Mouse (Mus musculus) right cerebral cortex, postnatal 4 days (tissue): ENCODE results near the gene Gm21972.
A peak's percentile ranks its signal among the peaks of the same experiment; 100 is the strongest.

Experiments used
- DNase-seq: peaks from one replicate; pipeline ENCODE4 v3.0.0-alpha.2; 2022

The Gm21972 gene

GRCm38 (mm10) chr1:86174602-86175001 is 41.2 kb downstream of the Gm21972 start:
- no peak for DNase-seq

GRCm38 (mm10) chr1:86176066-86176465 is 42.6 kb downstream of the Gm21972 start:
- no peak for DNase-seq

DNA sequence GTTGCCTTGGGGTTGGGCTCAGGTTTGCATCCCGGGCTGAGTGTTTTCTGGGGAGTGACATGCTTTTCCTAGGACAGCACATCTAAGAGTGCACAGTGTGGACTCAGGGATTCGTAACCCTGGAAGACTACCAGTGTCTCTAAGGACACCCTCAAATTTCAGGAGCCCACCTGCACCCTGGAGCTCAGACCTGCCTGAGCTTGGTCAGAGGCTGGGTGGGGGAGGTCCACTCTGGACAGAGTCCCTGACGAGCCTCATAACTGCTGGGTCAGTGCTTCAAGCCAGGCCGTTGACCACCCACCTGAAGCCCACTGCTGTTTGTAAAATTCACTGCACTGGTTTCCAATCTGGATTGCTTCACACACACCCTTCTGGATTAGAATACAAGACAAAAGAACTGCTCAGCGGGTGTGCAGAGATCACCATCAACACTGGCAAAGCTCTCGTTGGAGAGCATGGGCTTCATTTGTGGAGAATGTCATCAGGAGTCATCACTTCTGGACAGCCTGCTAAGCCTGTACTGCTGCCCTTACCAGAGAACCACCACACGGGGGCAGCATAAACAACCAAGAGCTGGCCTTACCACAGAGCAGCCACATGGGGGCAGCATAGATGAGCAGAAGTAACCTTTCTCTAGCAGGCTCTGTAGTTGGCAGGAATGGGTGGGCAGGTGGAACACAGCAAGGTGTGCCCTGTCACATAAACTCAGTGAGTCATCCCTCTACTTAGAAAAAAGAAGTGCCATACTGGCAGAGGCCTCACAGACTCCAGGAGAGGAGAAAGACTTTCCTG is 45.2 kb downstream of the Gm21972 start:
- peak; percentile 86 for DNase-seq

DNA sequence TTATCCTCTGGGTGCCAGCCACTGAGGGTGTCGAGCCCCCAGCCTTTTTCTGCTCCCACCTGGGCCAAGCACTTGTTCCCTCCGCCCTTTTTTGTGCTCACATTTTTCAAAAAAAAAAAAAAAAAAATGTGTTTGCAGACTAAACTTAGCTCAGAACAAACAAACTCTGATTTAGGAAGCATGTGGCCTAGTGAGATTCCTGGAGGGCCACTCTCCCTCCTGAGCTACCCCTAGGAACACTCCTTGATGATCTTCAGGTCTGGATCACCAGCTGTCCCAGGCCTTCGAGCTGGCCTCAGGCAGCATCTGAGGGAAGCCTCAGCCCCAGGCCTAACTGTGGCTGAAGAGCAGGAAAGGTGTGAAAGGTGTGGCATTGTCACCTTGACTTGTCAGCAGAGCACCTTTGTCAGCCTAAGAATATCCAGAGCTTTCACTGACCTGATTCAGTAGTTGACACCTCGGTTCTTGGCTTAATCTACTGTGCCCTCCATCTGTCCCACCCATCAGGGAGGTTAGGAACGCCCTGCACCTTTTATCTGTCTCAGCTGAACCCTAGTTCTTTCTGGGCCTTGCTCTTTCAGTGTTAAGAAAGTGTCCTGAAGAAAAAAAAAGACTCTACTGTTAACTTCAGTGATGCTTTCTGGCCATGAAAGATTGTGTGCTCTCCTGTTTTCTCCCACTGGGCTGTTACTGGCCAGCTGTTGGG is 48.7 kb downstream of the Gm21972 start:
- DNase-seq, result no peak

DNA sequence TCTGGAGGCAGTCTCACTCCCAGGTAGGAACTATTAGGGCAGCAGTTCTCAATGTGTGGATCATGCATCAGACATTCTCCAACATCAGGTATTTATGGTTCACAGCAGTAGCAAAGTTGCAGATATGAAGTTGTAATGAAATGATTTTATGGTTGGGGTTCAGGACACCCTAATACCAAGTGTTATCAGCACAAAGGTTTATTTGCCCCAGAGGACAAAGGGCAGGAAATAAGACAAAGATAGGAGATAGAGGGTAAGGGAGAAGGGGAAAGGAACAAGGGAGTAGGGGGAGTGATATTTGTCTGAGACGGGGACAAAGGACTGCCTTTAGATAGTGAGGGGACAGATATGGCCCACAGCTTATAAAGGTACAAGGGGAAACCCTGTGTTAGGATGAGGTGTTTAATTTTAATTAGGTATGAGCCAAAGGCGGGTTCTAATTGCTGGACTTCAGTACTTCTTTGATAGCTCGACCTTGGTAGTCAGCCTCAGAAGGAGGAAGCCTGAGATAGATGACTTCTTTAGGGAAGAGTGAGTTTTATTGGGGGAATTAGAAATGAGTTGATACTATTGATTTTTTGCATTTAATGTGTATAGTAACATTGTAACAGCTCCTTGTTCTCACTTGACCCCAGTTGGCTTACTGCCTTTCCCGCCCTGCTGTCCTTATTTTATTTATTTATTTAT is 50.3 kb downstream of the Gm21972 start:
- DNase-seq, result no peak

DNA sequence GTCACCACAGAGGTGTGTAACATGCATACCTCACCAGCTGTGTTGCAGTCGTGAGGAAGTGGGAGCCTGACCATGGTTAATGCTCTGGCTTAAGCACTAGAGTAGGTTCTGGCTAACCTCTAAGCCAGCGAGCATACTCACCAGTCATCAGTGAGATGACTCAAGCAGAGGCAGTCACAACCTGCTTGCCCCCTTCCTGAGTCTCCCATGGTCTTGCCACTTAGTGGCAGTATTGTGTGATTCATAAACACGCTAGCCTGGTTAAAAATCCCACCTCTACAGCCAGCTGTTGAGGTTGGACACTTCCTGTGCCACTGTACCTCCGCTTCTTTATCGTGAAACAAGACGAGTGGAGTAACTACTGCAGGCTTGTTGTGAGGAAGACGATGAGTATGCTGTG is 53.3 kb downstream of the Gm21972 start:
- no peak for DNase-seq

GRCm38 (mm10) chr1:86187856-86188255 is 54.4 kb downstream of the Gm21972 start:
- DNase-seq, result no peak

GRCm38 (mm10) chr1:86188271-86188670 is 54.8 kb downstream of the Gm21972 start:
- DNase-seq, result no peak

DNA sequence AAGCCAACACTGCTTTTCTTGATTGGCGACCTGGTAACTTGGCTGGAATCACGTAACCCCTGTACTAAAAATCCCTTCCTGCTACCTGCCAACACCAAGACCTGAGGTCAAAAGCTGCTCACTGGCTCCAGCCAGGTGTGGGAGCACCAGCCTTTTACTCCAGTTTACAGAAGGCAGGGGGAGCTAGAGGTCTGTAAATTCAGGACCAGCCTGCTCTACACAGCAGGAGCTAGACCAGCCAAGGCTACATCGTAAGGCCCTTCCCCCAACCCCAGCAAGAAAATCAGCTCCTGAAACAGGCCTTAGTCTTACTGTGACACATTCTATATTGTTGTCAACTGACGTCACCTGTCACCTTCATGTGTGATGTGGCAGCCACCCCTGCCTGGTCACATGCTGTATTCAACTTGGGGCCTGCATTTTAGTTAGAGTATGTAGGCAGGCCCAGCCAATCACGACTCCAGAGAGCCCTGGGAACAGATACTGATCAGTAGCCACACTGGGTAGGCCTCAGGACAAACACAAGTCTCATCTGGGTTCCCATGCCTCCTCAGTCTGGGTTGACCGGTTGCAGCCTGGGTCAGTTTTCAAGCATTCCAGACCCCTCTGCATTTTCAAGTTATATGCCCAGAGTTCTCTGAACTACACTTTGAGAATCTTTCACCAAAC is 55.7 kb downstream of the Gm21972 start:
- no peak for DNase-seq

DNA sequence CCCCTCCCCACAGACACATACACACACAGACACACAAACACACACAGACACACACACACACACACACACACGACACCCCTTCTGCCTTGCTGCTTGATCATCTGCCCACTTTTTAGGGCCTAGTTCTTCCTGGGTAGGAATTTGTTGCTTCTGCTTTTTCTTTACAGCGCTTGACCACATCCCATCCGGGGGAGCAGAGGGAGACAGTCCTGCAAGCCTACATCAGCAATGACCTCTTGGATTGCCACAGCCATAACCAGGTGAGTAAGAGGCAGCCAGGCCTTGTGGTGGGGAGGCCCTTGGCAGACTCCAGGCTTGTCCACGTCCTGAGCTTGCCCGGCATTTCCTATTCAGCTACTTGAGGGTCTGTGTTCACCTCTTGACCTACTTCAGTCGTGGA is 57.4 kb downstream of the Gm21972 start:
- DNase-seq, result no peak

GRCm38 (mm10) chr1:86194044-86194443 is 60.6 kb downstream of the Gm21972 start:
- no peak for DNase-seq

GRCm38 (mm10) chr1:86198276-86198675 is 64.8 kb downstream of the Gm21972 start:
- no peak for DNase-seq

- DNase-seq, result no peak
These were observed 65.6 kb downstream of the Gm21972 start for GRCm38 (mm10) chr1:86199026-86199425.

DNA sequence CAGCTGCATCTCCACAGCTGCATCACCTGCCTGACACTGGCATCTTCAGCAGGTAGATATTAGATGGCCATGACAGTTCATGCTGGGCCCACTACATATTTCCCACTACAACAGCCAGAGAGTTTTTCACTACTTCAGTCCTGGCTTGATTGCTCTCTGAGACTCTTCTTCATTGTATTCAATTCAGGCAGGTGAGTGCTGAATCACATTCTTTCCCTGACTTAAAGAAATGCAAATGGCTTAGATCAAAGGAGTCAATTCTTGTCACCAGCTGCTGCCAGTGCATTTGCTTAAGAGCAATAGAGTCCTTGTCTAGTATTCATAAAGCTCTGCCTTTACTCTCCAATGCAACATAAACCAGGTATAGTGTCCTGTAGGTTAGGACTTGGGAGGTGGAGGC is 67.9 kb downstream of the Gm21972 start:
- no peak for DNase-seq

DNA sequence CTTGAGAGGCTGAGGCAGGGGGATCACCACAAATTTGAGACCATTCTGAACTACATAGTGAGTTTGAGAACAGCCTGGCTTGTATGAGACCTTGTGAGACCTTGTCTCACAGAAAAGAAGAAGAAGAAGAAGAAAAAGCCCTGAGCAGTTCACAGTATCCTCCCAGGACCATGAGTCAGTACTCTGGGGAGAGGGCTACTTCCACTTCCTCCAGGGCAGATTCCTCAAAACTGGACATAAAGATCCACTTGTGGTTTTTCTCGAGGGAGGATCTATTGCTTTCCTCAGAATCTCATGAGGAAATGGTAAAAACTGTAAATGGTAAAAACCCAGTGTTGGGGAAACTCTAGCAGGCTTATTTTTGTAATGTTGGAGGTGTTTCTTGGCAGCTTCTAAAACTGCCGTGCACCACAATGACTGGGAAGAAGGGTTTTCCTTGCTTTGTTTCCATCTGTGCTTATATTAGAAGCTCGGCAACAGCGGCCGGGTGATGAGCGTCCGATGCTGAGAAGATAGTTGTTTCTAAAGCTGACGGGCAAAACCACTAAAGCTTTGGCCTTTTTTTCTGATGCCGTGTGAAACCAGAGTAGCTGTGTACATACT is 69.3 kb downstream of the Gm21972 start:
- no peak for DNase-seq

DNA sequence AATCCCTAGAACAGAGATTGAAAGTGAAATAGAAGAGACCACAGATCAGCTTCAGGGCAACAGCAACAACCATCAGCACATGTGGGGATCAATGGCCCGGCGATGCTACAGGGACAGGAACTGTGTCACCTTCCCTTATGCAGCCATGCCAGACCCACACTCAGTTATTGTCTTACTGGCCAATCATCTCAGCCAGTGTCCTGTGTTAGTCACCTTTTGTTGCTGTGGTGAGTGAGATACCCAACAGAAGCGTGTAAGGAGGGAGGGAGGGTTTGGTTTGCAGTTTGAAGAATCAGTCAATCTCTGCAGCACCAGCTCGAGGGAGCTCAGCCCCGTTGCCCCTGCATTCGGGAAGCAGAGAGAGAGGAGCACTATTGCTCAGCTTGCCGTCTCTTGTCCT is 77.2 kb downstream of the Gm21972 start:
- no peak for DNase-seq

DNA sequence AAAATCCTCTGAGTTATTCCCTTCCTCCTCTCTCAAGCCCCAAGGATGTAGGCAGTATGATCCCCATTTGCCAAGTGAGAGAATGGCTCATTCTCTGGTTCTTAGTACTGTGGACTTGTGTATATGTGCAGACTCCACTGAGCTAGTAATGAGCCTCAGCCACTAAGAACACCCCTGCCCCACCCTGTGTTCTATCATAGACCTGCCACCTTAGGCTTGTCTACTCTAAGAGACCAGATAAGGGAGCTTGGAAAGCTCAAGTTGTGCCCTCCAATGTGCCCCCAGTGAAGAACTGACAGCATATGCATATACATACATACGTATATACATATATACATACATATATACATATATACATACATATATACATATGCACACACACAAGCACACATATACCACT is 78.1 kb downstream of the Gm21972 start:
- DNase-seq, result no peak
